Mouse (Mus musculus) heart, embryonic 16.5 days (tissue): ENCODE data around the gene Ptpn13. TPM values are rescaled to one million over a fixed set of nuclear protein-coding genes. Genes with fewer than 3 reads are reported as not detected.

Experiments
- ATAC-seq: fragments of 200-750 bp; cut with Nextera tagmentation; replicated peaks from 2 replicates; pipeline ENCODE4 v1.8.0; 2017; ENCODE audit warnings: moderate number of reproducible peaks; ENCODE audit not compliant: insufficient read depth, low FRiP score; ENCODE audit errors: extremely low read depth
- H3K27ac ChIP-seq: fragments of 300-500 bp; sonication (generic); 2 replicates; pipeline ENCODE4 v1.5.1; 2014; ENCODE audit warnings: mild to moderate bottlenecking, low read length, control low read depth, moderate library complexity
- H3K27me3 ChIP-seq: fragments of 300-500 bp; sonication (generic); 2 replicates; pipeline ENCODE4 v1.6.1; 2014; ENCODE audit warnings: low read length, mixed read lengths; ENCODE audit not compliant: control insufficient read depth, insufficient read depth
- H3K36me3 ChIP-seq: fragments of 300-500 bp; sonication (generic); 2 replicates; pipeline ENCODE4 v1.6.1; 2014; ENCODE audit not compliant: control insufficient read depth, insufficient read depth
- H3K4me1 ChIP-seq: fragments of 300-500 bp; sonication (generic); 2 replicates; pipeline ENCODE4 v1.6.1; 2014; ENCODE audit warnings: low read length, mixed read lengths; ENCODE audit not compliant: control insufficient read depth, insufficient read depth
- H3K4me2 ChIP-seq: fragments of 300-500 bp; sonication (generic); 2 replicates; pipeline ENCODE4 v1.6.1; 2014; ENCODE audit warnings: low read depth, mild to moderate bottlenecking, control low read depth, low read length
- H3K4me3 ChIP-seq: fragments of 300-500 bp; sonication (generic); 2 replicates; pipeline ENCODE4 v1.5.1; 2014; ENCODE audit warnings: mild to moderate bottlenecking, control low read depth, low read length
- H3K9ac ChIP-seq: fragments of 300-500 bp; sonication (generic); 2 replicates; pipeline ENCODE4 v1.6.1; 2014; ENCODE audit warnings: low read length, control low read depth
- H3K9me3 ChIP-seq: fragments of 300-500 bp; sonication (generic); replicated peaks from 2 replicates; pipeline ENCODE4 v1.6.1; 2016; ENCODE audit warnings: low read length; ENCODE audit not compliant: control insufficient read depth
- WGBS: fragments of 180-500 bp; shearing (Covaris S2); extraction: QIAGEN DNeasy Blood & Tissue Kit; methylation state at CpG from one replicate; pipeline ENCODE4 v1.1.7; 2014; 5-methylcytosine and 5-hydroxymethylcytosine counted together
- polyA plus RNA-seq: library from polyadenylated mRNA; unstranded; fragments of >200 nt; fragmentation: Nextera tagmentation; extraction: Ambion mirVana; gene quantifications from 2 replicates; pipeline ENCODE4 v1.2.1, GENCODE M21; 2015

The Ptpn13 gene
- polyA plus RNA-seq, 1 experiment from 2014 or later: 7.8 TPM

DNA sequence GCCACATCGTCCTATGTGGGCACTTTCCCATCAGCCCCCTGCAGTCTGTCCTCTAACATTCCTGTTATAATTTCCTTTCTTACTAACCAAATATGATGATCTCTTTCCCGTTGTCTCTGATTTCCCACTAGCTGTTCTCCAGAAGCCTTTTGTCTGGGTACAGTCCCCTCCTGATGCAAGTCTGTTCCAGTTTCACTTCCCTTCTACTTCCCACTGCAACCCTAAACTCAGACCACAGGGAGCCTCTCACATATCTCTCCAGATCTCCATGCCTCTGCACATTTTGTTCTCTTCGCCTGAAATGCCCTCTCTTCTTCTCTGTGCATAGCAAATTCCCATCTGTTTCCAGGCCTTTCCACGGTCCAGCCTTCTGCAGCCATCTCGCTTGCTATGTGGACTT, 35.6 kb upstream of the Ptpn13 start:
- peaks cover 13% of the 10 kb centered on the region for H3K4me1 ChIP-seq
- 82% methylated on average over 5 of the region's 5 CpGs for WGBS
- no peaks in the 10 kb centered on the region for H3K9me3 ChIP-seq
- no peak for ATAC-seq
- no peak overlapping the region for H3K4me3 ChIP-seq
- no peaks in the 10 kb centered on the region for H3K27me3 ChIP-seq
- H3K27ac ChIP-seq: no peak overlapping the region
- H3K4me2 ChIP-seq: no peak overlapping the region
- no peak overlapping the region for H3K9ac ChIP-seq
- no peaks in the 10 kb centered on the region for H3K36me3 ChIP-seq

DNA sequence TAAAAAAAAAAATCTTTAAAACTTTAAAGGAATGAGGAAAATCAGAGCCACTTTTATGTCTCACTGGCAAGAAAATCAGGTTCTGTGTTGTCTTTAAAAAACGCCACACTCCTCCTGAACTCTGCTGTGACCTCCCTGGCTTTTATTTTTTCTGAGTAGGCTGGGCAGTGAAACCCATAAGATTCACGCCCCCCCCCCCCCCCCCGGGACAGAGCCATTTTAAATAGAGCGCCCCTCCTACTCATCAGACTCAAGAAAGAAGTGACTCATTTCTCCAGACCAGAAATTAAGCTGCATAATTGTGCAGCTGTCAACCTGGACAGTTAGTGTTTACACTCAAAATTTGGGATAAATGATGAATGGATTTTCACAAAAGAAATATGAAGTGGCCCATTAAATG, 31.8 kb upstream of the Ptpn13 start:
- H3K4me1 ChIP-seq: peaks cover under 1% of the 10 kb centered on the region
- no peaks in the 10 kb centered on the region for H3K9me3 ChIP-seq
- ATAC-seq: no peak
- no peak overlapping the region for H3K4me3 ChIP-seq
- H3K36me3 ChIP-seq: no peaks in the 10 kb centered on the region
- H3K4me2 ChIP-seq: no peak overlapping the region
- H3K27ac ChIP-seq: no peak overlapping the region
- H3K27me3 ChIP-seq: no peaks in the 10 kb centered on the region
- 21% methylated on average over 4 of the region's 4 CpGs for WGBS
- no peak overlapping the region for H3K9ac ChIP-seq

DNA sequence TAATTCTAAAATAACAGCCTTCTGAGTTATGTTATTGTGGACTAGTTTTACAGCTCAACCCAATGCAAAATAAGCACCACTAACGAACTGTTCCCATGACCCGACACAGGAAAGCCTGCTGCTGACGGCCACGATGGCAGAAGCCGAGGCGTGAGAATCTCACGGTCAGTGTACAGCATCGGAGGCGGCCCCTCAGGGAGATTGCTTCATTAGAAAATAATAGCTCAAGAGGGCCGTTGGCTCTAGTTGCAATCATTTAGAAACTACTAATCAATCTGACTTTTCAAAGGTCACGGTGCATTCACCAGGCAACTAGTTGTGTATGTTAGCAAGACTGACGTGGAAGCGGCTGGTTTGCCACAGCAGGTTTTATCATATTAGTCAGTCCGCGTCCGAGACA, 31.2 kb upstream of the Ptpn13 start:
- no peaks in the 10 kb centered on the region for H3K36me3 ChIP-seq
- no peak overlapping the region for H3K9ac ChIP-seq
- no peaks in the 10 kb centered on the region for H3K9me3 ChIP-seq
- no peak overlapping the region for H3K27ac ChIP-seq
- WGBS: 62% methylated on average over 16 of the region's 16 CpGs
- H3K4me3 ChIP-seq: no peak overlapping the region
- H3K27me3 ChIP-seq: no peaks in the 10 kb centered on the region
- H3K4me2 ChIP-seq: no peak overlapping the region
- ATAC-seq: no peak
- no peaks in the 10 kb centered on the region for H3K4me1 ChIP-seq

DNA sequence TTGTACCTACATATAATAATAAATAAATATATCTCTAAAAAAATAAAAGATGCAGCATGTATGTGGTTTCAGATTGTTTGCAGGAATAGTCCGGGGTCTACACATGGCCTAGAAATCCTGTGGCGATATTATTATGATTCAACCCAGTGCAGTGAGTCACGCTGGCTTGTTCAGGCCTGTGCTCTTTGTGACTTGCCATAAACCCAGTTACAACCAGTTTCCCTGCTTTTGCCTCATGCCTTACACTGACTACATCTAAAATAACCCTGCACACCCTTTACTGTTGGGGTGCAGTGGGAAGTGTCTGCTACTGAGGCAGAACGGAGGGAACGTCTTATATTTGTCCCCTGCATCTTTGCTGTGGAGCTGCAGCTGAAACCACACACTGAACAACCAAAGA, 29.3 kb upstream of the Ptpn13 start:
- 91% methylated on average over 5 of the region's 5 CpGs for WGBS
- no peaks in the 10 kb centered on the region for H3K4me1 ChIP-seq
- no peak overlapping the region for H3K4me3 ChIP-seq

GRCm38 (mm10) chr5:103397429-103397828, 27.6 kb upstream of the Ptpn13 start:
- no peak overlapping the region for H3K4me2 ChIP-seq
- WGBS: 60% methylated on average over 4 of the region's 4 CpGs
- H3K4me1 ChIP-seq: no peaks in the 10 kb centered on the region
- H3K27ac ChIP-seq: no peak overlapping the region
- ATAC-seq: no peak
- no peaks in the 10 kb centered on the region for H3K36me3 ChIP-seq
- H3K9ac ChIP-seq: no peak overlapping the region
- H3K27me3 ChIP-seq: no peaks in the 10 kb centered on the region
- H3K9me3 ChIP-seq: no peaks in the 10 kb centered on the region
- H3K4me3 ChIP-seq: no peak overlapping the region

More for the DNA sequence above, 29.3 kb upstream of the Ptpn13 start:
- no peak for ATAC-seq
- Histone ChIP-seq H3K27me3 (no peaks in the 10 kb centered on the region), H3K4me2 (no peak overlapping the region), H3K36me3 (no peaks in the 10 kb centered on the region), H3K9me3 (no peaks in the 10 kb centered on the region), H3K9ac (no peak overlapping the region), H3K27ac (no peak overlapping the region)

DNA sequence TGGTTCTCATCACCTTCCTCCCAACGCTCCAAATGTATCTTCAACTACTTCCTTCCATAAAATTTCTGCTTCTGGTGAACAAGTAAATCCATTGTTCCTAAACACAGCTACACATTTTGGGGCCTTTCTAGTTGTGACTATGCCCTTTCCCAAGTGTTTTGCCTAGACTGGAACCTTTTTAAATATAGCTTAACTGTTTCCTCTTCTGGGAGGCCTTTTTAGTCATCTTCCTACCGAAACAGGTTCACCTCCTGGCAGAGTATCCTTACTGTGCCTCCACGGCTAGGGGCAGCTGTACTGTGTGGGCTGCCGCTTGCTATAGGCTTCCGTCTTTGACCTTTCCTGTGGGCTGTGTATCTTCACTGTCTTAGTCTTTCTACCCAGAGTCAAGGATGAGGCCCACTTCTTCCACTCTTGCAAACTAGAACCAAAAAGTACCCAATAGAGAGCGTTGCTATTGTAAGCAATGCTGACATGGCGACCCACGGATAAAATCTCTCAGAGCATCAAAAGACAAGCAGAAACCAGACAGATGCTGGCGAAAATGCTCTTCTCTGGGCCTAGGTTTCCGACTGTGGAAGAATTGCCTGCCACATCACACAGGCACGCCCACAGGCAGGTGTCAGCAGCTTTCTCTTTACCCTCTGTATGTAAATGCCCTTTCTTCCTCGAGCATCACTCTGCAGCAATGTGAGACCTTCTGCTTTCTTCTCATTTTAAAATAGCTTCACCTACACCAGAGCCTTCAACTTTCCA, 20.6 kb upstream of the Ptpn13 start:
- ATAC-seq: no peak
- no peak overlapping the region for H3K4me3 ChIP-seq
- H3K4me1 ChIP-seq: peaks cover 5% of the 10 kb centered on the region; the same call in 1 of the 2 replicates
- no peaks in the 10 kb centered on the region for H3K9me3 ChIP-seq
- H3K27me3 ChIP-seq: no peaks in the 10 kb centered on the region
- no peaks in the 10 kb centered on the region for H3K36me3 ChIP-seq
- 82% methylated on average over 12 of the region's 12 CpGs for WGBS
- H3K9ac ChIP-seq: no peak overlapping the region
- H3K27ac ChIP-seq: no peak overlapping the region
- no peak overlapping the region for H3K4me2 ChIP-seq

GRCm38 (mm10) chr5:103405921-103406320, 19.1 kb upstream of the Ptpn13 start:
- H3K27ac ChIP-seq: no peak overlapping the region
- WGBS: 31% methylated on average over 2 of the region's 2 CpGs
- no peak overlapping the region for H3K4me3 ChIP-seq
- H3K9me3 ChIP-seq: no peaks in the 10 kb centered on the region
- no peak overlapping the region for H3K9ac ChIP-seq
- ATAC-seq: no peak
- H3K27me3 ChIP-seq: no peaks in the 10 kb centered on the region
- H3K36me3 ChIP-seq: no peaks in the 10 kb centered on the region
- peaks cover 5% of the 10 kb centered on the region; the same call in 1 of the 2 replicates for H3K4me1 ChIP-seq
- no peak overlapping the region for H3K4me2 ChIP-seq

DNA sequence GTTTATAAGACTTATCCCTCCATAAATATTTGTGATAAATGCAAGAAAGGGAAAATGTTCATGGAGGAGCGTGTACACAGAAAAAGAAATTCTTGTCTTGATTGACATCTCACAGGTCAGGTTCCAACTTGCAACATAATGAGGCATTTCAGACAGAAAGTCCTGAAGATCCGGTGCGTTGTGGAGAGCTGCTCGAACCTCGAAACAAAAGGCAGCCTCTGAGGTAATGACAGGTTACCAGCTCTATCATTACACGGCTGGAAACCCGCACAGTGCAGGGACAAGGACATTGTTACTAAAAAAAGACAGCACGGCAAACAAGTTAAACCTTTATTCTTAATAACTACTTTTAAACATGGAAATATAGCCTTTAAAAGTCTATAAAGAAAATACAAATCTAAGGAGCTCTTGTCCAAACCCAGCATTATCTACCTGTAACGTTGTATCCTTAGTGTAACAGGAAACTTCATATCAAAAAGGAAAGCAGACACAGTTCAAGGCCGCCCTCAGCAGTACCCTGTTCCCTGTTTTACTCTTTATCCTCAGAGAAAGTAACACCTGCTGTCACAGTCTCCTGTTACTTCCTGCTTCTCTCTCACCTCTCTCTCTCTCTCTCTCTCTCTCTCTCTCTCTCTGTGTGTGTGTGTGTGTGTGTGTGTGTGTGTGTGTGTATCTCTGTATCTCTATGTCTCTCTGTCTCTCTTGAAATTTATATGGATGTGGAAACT, 12.8 kb upstream of the Ptpn13 start:
- no peaks in the 10 kb centered on the region; the same call in 1 of the 2 replicates for H3K4me1 ChIP-seq
- H3K36me3 ChIP-seq: no peaks in the 10 kb centered on the region
- WGBS: 38% methylated on average over 10 of the region's 10 CpGs
- ATAC-seq: no peak
- H3K27me3 ChIP-seq: no peaks in the 10 kb centered on the region
- no peak overlapping the region for H3K4me3 ChIP-seq
- H3K27ac ChIP-seq: no peak overlapping the region
- H3K4me2 ChIP-seq: peak overlapping the region; percentile 32
- H3K9me3 ChIP-seq: no peaks in the 10 kb centered on the region
- no peak overlapping the region for H3K9ac ChIP-seq

DNA sequence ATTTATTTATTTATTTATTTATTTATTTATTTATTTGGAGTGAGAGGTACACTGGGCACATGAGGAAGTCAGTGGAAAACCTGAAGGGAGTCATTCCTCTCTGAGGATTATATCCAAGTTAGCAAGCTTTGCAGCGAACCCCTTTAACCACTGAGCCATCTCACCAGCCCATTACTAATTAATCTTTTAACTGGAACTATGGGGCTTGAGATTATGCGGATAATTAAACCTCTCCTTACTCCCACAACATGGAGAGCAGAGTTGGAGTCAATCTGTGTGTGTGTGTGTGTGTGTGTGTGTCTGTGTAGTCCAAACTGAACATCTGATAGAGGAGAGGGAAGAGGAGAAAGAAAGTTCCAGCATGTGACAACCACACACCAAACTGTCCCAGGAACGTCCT, 10.4 kb upstream of the Ptpn13 start:
- H3K9ac ChIP-seq: no peak overlapping the region
- H3K27me3 ChIP-seq: no peaks in the 10 kb centered on the region
- no peak for ATAC-seq
- H3K36me3 ChIP-seq: no peaks in the 10 kb centered on the region
- WGBS: 83% methylated on average over 3 of the region's 3 CpGs
- H3K4me1 ChIP-seq: no peaks in the 10 kb centered on the region; the same call in 1 of the 2 replicates
- no peak overlapping the region for H3K4me3 ChIP-seq
- no peak overlapping the region for H3K4me2 ChIP-seq
- H3K27ac ChIP-seq: no peak overlapping the region
- no peaks in the 10 kb centered on the region for H3K9me3 ChIP-seq
